ENCODE assay signal across 27 mouse cellular contexts in genomic region chr9:58371914-58372313, GRCm38 (mm10). TPM values are rescaled to one million over a fixed set of nuclear protein-coding genes. Genes with fewer than 3 reads are reported as not detected.
DNase-seq lines count a peak whose midpoint lies in the region; ATAC-seq lines count a peak whose summit lies in the region.
"Had no signal": no experiment of that assay in that cellular context is flagged by ENCODE, and none has a peak within 500 bp of the region (broad histone marks: within the 10 kb centered on the region; RNA-seq: fewer than 3 reads in every experiment).

No protein-coding gene starts in this region.

- intact Hi-C loops in left cerebral cortex, postnatal 4 days (cut with DNase I), result no loop called here

- no peak for ATAC-seq in embryonic facial prominence, embryonic 11.5 days (replicated peaks; ENCODE audit: insufficient number of reproducible peaks, low FRiP score, low TSS enrichment, low read depth)
- no peak for ATAC-seq in megakaryocyte, adult 5-6 weeks (ENCODE audit: poor library complexity, severe bottlenecking)
- ATAC-seq: activated CD4-positive, CD25-positive, alpha-beta regulatory T cell, adult 4 months; forebrain, embryonic 16.5 days; hindbrain, embryonic 16.5 days; intestine, embryonic 15.5 days; Patski had no signal

- H3K27ac ChIP-seq in embryonic facial prominence, embryonic 11.5 days (replicated peaks; ENCODE audit: low read depth, low read length), result no peak overlapping the region
- no peak overlapping the region for H3K27ac ChIP-seq in embryonic facial prominence, embryonic 10.5 days (replicated peaks)
- H3K27ac ChIP-seq: embryonic facial prominence, embryonic 12.5 days; forebrain, embryonic 12.5 days; gastrocnemius, adult 2 months; heart, embryonic 13.5 days; intestine, embryonic 15.5 days had no signal

- H3K4me2 ChIP-seq in embryonic facial prominence, embryonic 11.5 days (ENCODE audit: low read depth, low read length), result no peak overlapping the region
- H3K4me2 ChIP-seq: embryonic facial prominence, embryonic 12.5 days; forebrain, embryonic 12.5 days; heart, embryonic 13.5 days; intestine, embryonic 15.5 days had no signal

- peak; percentile 63 for DNase-seq in embryonic facial prominence, embryonic 11.5 days (ENCODE audit: low spot score)
- no peak for DNase-seq in embryonic facial prominence, embryonic 10.5 days (ENCODE audit: low spot score)
- peak; percentile 32 for DNase-seq in left cerebral cortex, adult 11 months (ENCODE audit: low spot score)
- DNase-seq in left cerebral cortex, postnatal 4 days, result no peak
- DNase-seq in brain, adult 2 months (ENCODE audit: low read depth, low spot score), result peak; percentile 72
- peak; percentile 19 for DNase-seq in forelimb bud, embryonic 11.5 days (ENCODE audit: low read depth, low spot score)
- DNase-seq in frontal cortex, postnatal 14 days (ENCODE audit: low spot score in 2 of 2), result no peak
- DNase-seq: adrenal gland, postnatal 14 days; cerebellum, adult 2 months; cerebellum, postnatal 10 days; gastrocnemius, adult 2 months; gastrocnemius, postnatal 25 days; heart, adult 11 months; heart, postnatal 36 days had no signal

- H3K4me3 ChIP-seq in embryonic facial prominence, embryonic 11.5 days (ENCODE audit: low read depth, low read length), result no peak overlapping the region
- no peak overlapping the region for H3K4me3 ChIP-seq in embryonic facial prominence, embryonic 10.5 days
- H3K4me3 ChIP-seq: embryonic facial prominence, embryonic 12.5 days; forebrain, embryonic 12.5 days; gastrocnemius, adult 2 months; heart, embryonic 13.5 days; intestine, embryonic 15.5 days had no signal

- WGBS in embryonic facial prominence, embryonic 11.5 days, result 58% methylated on average over 8 of the region's 8 CpGs
- WGBS in embryonic facial prominence, embryonic 10.5 days, result 63% methylated on average over 8 of the region's 8 CpGs

- H3K9me3 ChIP-seq in embryonic facial prominence, embryonic 11.5 days (replicated peaks; ENCODE audit: control insufficient read depth, low read length), result no peaks in the 10 kb centered on the region
- no peaks in the 10 kb centered on the region for H3K9me3 ChIP-seq in embryonic facial prominence, embryonic 10.5 days
- H3K9me3 ChIP-seq: embryonic facial prominence, embryonic 12.5 days; forebrain, embryonic 12.5 days; heart, embryonic 13.5 days; intestine, embryonic 15.5 days had no signal

- H3K36me3 ChIP-seq in embryonic facial prominence, embryonic 11.5 days (replicated peaks; ENCODE audit: control insufficient read depth, insufficient read depth, low read depth, low read length), result no peaks in the 10 kb centered on the region
- H3K36me3 ChIP-seq in embryonic facial prominence, embryonic 10.5 days (replicated peaks), result no peaks in the 10 kb centered on the region
- H3K36me3 ChIP-seq: embryonic facial prominence, embryonic 12.5 days; forebrain, embryonic 12.5 days; heart, embryonic 13.5 days; intestine, embryonic 15.5 days had no signal

- no peaks in the 10 kb centered on the region for H3K27me3 ChIP-seq in embryonic facial prominence, embryonic 11.5 days (ENCODE audit: control insufficient read depth, insufficient read depth, low read length)
- no peaks in the 10 kb centered on the region for H3K27me3 ChIP-seq in embryonic facial prominence, embryonic 10.5 days (replicated peaks; ENCODE audit: low read depth, poor library complexity, severe bottlenecking)
- H3K27me3 ChIP-seq: embryonic facial prominence, embryonic 12.5 days; forebrain, embryonic 12.5 days; intestine, embryonic 15.5 days had no signal

- H3K9ac ChIP-seq in embryonic facial prominence, embryonic 11.5 days (replicated peaks; ENCODE audit: low read length), result no peak overlapping the region
- H3K9ac ChIP-seq: embryonic facial prominence, embryonic 12.5 days; forebrain, embryonic 12.5 days; heart, embryonic 13.5 days; intestine, embryonic 15.5 days had no signal

- H3K4me1 ChIP-seq in embryonic facial prominence, embryonic 11.5 days (ENCODE audit: control insufficient read depth, insufficient read depth, low read length), result no peaks in the 10 kb centered on the region; the same call in 1 of the 2 replicates
- peaks cover 25% of the 10 kb centered on the region for H3K4me1 ChIP-seq in embryonic facial prominence, embryonic 10.5 days
- H3K4me1 ChIP-seq: heart, embryonic 13.5 days; intestine, embryonic 15.5 days had no signal

RNA-seq across cellular contexts. Expression of gene Tbc1d21, which starts 1.7 kb away (rescaled TPM):
- polyA plus RNA-seq in embryonic facial prominence, embryonic 11.5 days (2014; fragmentation: Nextera tagmentation; extraction: Ambion mirVana), result not detected in 2 replicates
- polyA plus RNA-seq in embryonic facial prominence, embryonic 10.5 days (2016; fragmentation: Nextera tagmentation; extraction: Ambion mirVana), result not detected in 2 replicates
- not detected for total RNA-seq in left cerebral cortex, postnatal 4 days (2021)
- total RNA-seq in megakaryocyte, adult 5-6 weeks (2015), result not detected in 2 replicates
- total RNA-seq in megakaryocyte, adult 5-6 weeks (2017), result not detected in 2 replicates
- total RNA-seq: adrenal gland, adult 18-20 months; adrenal gland, postnatal 14 days; CH12.LX; gastrocnemius, adult 2 months; gastrocnemius, postnatal 25 days; heart, postnatal 36 days had no signal
- polyA plus RNA-seq: activated CD4-positive, CD25-positive, alpha-beta regulatory T cell, adult 4 months; cerebellum, adult 2 months; embryonic facial prominence, embryonic 12.5 days; forebrain, embryonic 12.5 days; forebrain, embryonic 16.5 days; heart, embryonic 13.5 days; heart, postnatal 0 days; hindbrain, embryonic 11.5 days; hindbrain, embryonic 16.5 days; intestine, embryonic 15.5 days; Patski had no signal

RNA-seq across cellular contexts. Expression of gene Loxl1, which starts 58.9 kb away (rescaled TPM):
- polyA plus RNA-seq in embryonic facial prominence, embryonic 11.5 days (2014; fragmentation: Nextera tagmentation; extraction: Ambion mirVana), result 11.0 and 13.6 TPM in 2 replicates
- 7.0 and 11.9 TPM in 2 replicates for polyA plus RNA-seq in embryonic facial prominence, embryonic 10.5 days (2016; fragmentation: Nextera tagmentation; extraction: Ambion mirVana)
- total RNA-seq in left cerebral cortex, postnatal 4 days (2021), result 1 to 10 TPM; 4.8 to 5.5 TPM
- total RNA-seq in megakaryocyte, adult 5-6 weeks (2015), result 0.05 and 0.11 TPM in 2 replicates
- not detected in 2 replicates for total RNA-seq in megakaryocyte, adult 5-6 weeks (2017)
- total RNA-seq: CH12.LX had no signal
- polyA plus RNA-seq: activated CD4-positive, CD25-positive, alpha-beta regulatory T cell, adult 4 months had no signal

Comparison
In these comparisons a context has a peak if more than half of its experiments do, and no peak if none do; other contexts are left out.
1. DNase-seq: peak in embryonic facial prominence, embryonic 11.5 days (single experiment), left cerebral cortex, adult 11 months (single experiment), brain, adult 2 months (single experiment) and forelimb bud, embryonic 11.5 days (single experiment); none in embryonic facial prominence, embryonic 10.5 days (single experiment), left cerebral cortex, postnatal 4 days (single experiment) and frontal cortex, postnatal 14 days (0 of 2).
2. RNA of gene Loxl1, which starts 58.9 kb away (total RNA-seq): 4.8 to 5.5 TPM in left cerebral cortex, postnatal 4 days; 0.05 to 0.11 TPM in megakaryocyte, adult 5-6 weeks; every median in the first group is over 4 times any median in the second.